Mouse (Mus musculus) midbrain, embryonic 16.5 days (tissue): ENCODE results near the gene Ccdc137. TPM values are rescaled to one million over a fixed set of nuclear protein-coding genes. Genes with fewer than 3 reads are reported as not detected.

ENCODE experiments used
- ATAC-seq: fragments of 200-750 bp; cut with Nextera tagmentation; 2 replicates; pipeline ENCODE4 v1.8.0; 2017; ENCODE audit warnings: moderate TSS enrichment
- H3K27ac ChIP-seq: fragments of 300-500 bp; sonication (generic); 2 replicates; pipeline ENCODE4 v1.5.1; 2014; ENCODE audit warnings: mild to moderate bottlenecking, low read length, mixed read lengths
- H3K27me3 ChIP-seq: fragments of 300-500 bp; sonication (generic); 2 replicates; pipeline ENCODE4 v1.6.1; 2014; ENCODE audit warnings: low read depth, low read length, mixed read lengths; ENCODE audit not compliant: control insufficient read depth, insufficient read depth
- H3K36me3 ChIP-seq: fragments of 300-500 bp; sonication (generic); 2 replicates; pipeline ENCODE4 v1.6.1; 2014; ENCODE audit warnings: mild to moderate bottlenecking, low read length, moderate library complexity, mixed read lengths; ENCODE audit not compliant: control insufficient read depth, insufficient read depth
- H3K4me1 ChIP-seq: fragments of 300-500 bp; sonication (generic); 2 replicates; pipeline ENCODE4 v1.6.1; 2014; ENCODE audit warnings: mild to moderate bottlenecking, low read length, mixed read lengths; ENCODE audit not compliant: control insufficient read depth, insufficient read depth
- H3K4me2 ChIP-seq: fragments of 300-500 bp; sonication (generic); 2 replicates; pipeline ENCODE4 v1.6.1; 2014; ENCODE audit warnings: mild to moderate bottlenecking, low read length, mixed read lengths
- H3K4me3 ChIP-seq: fragments of 300-500 bp; sonication (generic); 2 replicates; pipeline ENCODE4 v1.5.1; 2014; ENCODE audit warnings: low read depth, mild to moderate bottlenecking, low read length, moderate library complexity, mixed read lengths
- H3K9ac ChIP-seq: fragments of 300-500 bp; sonication (generic); 2 replicates; pipeline ENCODE4 v1.6.1; 2014; ENCODE audit warnings: low read depth, low read length, mixed read lengths
- H3K9me3 ChIP-seq: fragments of 300-500 bp; sonication (generic); replicated peaks from 2 replicates; pipeline ENCODE4 v1.6.1; 2014; ENCODE audit warnings: mild to moderate bottlenecking, low read length, mixed read lengths; ENCODE audit not compliant: control insufficient read depth, poor library complexity, severe bottlenecking
- WGBS: fragments of 180-500 bp; shearing (Covaris S2); extraction: QIAGEN DNeasy Blood & Tissue Kit; methylation state at CpG from one replicate; pipeline ENCODE4 v1.1.7; 2014; 5-methylcytosine and 5-hydroxymethylcytosine counted together
- polyA plus RNA-seq: library from polyadenylated mRNA; unstranded; fragments of >200 nt; fragmentation: Nextera tagmentation; extraction: Ambion mirVana; gene quantifications from 2 replicates; pipeline ENCODE4 v1.2.1, GENCODE M21; 2015

Ccdc137 gene
- polyA plus RNA-seq, 1 experiment from 2014 or later: 25.4 TPM

- no peak overlapping the region; the same call in 1 of the 2 replicates for H3K27ac ChIP-seq
- no peak for ATAC-seq
- peak overlapping the region; percentile 81 for H3K9ac ChIP-seq
- peaks cover 34% of the 10 kb centered on the region for H3K36me3 ChIP-seq
- peaks cover 13% of the 10 kb centered on the region for H3K4me1 ChIP-seq
- H3K4me2 ChIP-seq: no peak overlapping the region
- no peaks in the 10 kb centered on the region for H3K27me3 ChIP-seq
- 89% methylated on average over 7 of the region's 7 CpGs for WGBS
- no peak overlapping the region for H3K4me3 ChIP-seq
- no peaks in the 10 kb centered on the region for H3K9me3 ChIP-seq
Observed at GRCm38 (mm10) chr11:120483448-120483934, 25.6 kb downstream of the Ccdc137 start.

- peak within 1 kb of the TSS; percentile 81 for H3K9ac ChIP-seq
- peak; percentile 97 for ATAC-seq
- H3K27me3 ChIP-seq: no peaks in the 10 kb centered on the region
- H3K4me1 ChIP-seq: peaks cover 13% of the 10 kb centered on the region
- peak within 1 kb of the TSS; percentile 67 for H3K4me2 ChIP-seq
- H3K4me3 ChIP-seq: peak within 1 kb of the TSS; percentile 79
- no peaks in the 10 kb centered on the region for H3K9me3 ChIP-seq
- under 1% methylated on average over 56 of the region's 60 CpGs for WGBS
- H3K36me3 ChIP-seq: peaks cover 29% of the 10 kb centered on the region
- peak within 1 kb of the TSS; percentile 92 for H3K27ac ChIP-seq
Observed at GRCm38 (mm10) chr11:120484265-120484981, 26.5 kb downstream of the Ccdc137 start, which contains the start of gene Mrpl12. Mrpl12 (plus strand) TSS chr11:120484613.

GRCm38 (mm10) chr11:120485251-120485650, 27.3 kb downstream of the Ccdc137 start:
- H3K4me1 ChIP-seq: peaks cover 13% of the 10 kb centered on the region
- WGBS: 9% methylated on average over 10 of the region's 10 CpGs
- no peak overlapping the region for H3K27ac ChIP-seq
- no peaks in the 10 kb centered on the region for H3K9me3 ChIP-seq
- ATAC-seq: no peak
- peaks cover 22% of the 10 kb centered on the region for H3K36me3 ChIP-seq
- peak overlapping the region; percentile 67 for H3K4me2 ChIP-seq
- no peaks in the 10 kb centered on the region for H3K27me3 ChIP-seq
- peak overlapping the region; percentile 81 for H3K9ac ChIP-seq
- H3K4me3 ChIP-seq: peak overlapping the region; percentile 79

- no peak overlapping the region for H3K4me2 ChIP-seq
- no peaks in the 10 kb centered on the region for H3K9me3 ChIP-seq
- H3K27ac ChIP-seq: no peak overlapping the region
- 74% methylated on average over 4 of the region's 4 CpGs for WGBS
- no peak for ATAC-seq
- no peak overlapping the region for H3K9ac ChIP-seq
- H3K36me3 ChIP-seq: peaks cover 7% of the 10 kb centered on the region
- H3K4me3 ChIP-seq: no peak overlapping the region
- no peaks in the 10 kb centered on the region for H3K27me3 ChIP-seq
- peaks cover 37% of the 10 kb centered on the region for H3K4me1 ChIP-seq
Observed at GRCm38 (mm10) chr11:120488516-120488915, 30.6 kb downstream of the Ccdc137 start.

GRCm38 (mm10) chr11:120489054-120489761, 31.3 kb downstream of the Ccdc137 start:
- Histone ChIP-seq H3K4me2 (no peak overlapping the region), H3K36me3 (peaks cover 7% of the 10 kb centered on the region), H3K9ac (no peak overlapping the region), H3K27me3 (no peaks in the 10 kb centered on the region), H3K4me1 (peaks cover 38% of the 10 kb centered on the region), H3K27ac (no peak overlapping the region), H3K4me3 (no peak overlapping the region), H3K9me3 (no peaks in the 10 kb centered on the region)
- no peak for ATAC-seq
- 63% methylated on average over 4 of the region's 4 CpGs for WGBS

- Histone ChIP-seq H3K36me3 (peaks cover 13% of the 10 kb centered on the region), H3K27ac (no peak overlapping the region), H3K9ac (no peak overlapping the region), H3K4me2 (peak overlapping the region; percentile 96), H3K9me3 (no peaks in the 10 kb centered on the region), H3K4me3 (no peak overlapping the region), H3K4me1 (peaks cover 34% of the 10 kb centered on the region), H3K27me3 (no peaks in the 10 kb centered on the region)
- WGBS: 43% methylated on average over 4 of the region's 4 CpGs
- ATAC-seq: no peak
Observed at GRCm38 (mm10) chr11:120490291-120491046, 32.6 kb downstream of the Ccdc137 start.

- Histone ChIP-seq H3K4me1 (peaks cover 29% of the 10 kb centered on the region), H3K27me3 (no peaks in the 10 kb centered on the region), H3K9ac (peak within 1 kb of the TSS; percentile 84), H3K9me3 (no peaks in the 10 kb centered on the region), H3K27ac (peak within 1 kb of the TSS; percentile 74), H3K4me3 (peak within 1 kb of the TSS; percentile 91), H3K4me2 (peak within 1 kb of the TSS; percentile 96), H3K36me3 (peaks cover 20% of the 10 kb centered on the region)
- peak; percentile 88 for ATAC-seq
- 0% methylated on average over 35 of the region's 35 CpGs for WGBS
Observed at GRCm38 (mm10) chr11:120491317-120492023, 33.6 kb downstream of the Ccdc137 start, which contains the start of gene Slc25a10. Slc25a10 (plus strand) TSS chr11:120491840.
